Mouse (Mus musculus): ENCODE data around the gene Cyb5d1.

Gene Cyb5d1

DNA sequence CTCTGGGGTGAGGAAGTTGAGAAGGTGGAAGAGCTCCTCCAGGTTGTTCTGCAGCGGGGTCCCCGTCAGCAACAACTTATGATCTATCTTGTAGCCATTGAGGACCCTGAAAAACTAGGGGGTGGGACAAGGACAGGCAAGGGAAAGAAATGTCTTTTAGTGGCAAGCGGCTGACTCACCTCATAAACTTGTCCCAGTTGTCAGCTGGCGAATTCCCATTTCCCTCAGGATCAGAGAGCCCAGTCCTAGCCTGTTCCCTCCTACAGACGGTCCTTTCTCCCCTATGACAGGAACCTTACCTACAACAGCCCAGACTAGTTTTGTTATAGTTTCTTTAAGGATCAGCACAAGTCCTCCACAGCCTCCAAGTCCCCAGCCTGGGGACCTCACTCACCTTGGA lies 38.9 kb downstream of the Cyb5d1 start:
- DNase-seq = no peak

DNA sequence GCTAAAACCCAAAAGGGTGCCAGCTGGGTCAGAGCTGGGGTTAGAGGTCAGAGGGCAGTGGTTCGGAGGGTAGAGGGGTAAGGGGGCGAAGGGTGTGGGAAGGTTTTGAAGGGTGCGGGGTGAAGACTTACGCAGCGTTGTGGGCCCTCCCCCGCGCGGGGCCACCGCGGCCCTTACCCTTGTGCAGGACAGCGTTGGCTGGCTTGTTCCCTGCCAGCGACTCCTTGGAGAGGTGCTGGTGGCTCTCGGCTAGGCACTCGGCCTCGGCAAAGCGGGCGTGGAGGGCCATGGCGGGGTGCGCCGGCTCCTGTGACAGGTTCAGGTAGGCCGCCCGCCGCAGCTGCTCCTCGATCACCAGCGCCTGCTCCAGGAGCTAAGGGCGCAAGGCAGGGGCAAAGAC lies 49.0 kb downstream of the Cyb5d1 start:
- no peak for DNase-seq

Data from cerebellum, postnatal 10 days (tissue).